Mouse (Mus musculus): ENCODE measurements at regions not wholly inside any gene's neighbourhood (a gene's known extent, or its start where the extent isn't known, plus 50 kb on each side); places are given as distances from the start of the nearest gene placed in this dataset.

GRCm38 (mm10) chr14:87612871-87613270, 196.4 kb downstream of the Tdrd3 start:
- ATAC-seq = no peak
- WGBS = 76% methylated on average over 4 of the region's 4 CpGs
- no peak for TF ChIP-seq CTCF (IDR thresholded peaks at IDR 0.05; ENCODE audit: low read depth)
- H3K9me3 ChIP-seq (ENCODE audit: low read length) = no peaks in the 10 kb centered on the region
- no peaks in the 10 kb centered on the region for H3K4me1 ChIP-seq (ENCODE audit: insufficient read depth)
- no peak overlapping the region for H3K4me2 ChIP-seq (ENCODE audit: low read depth)
- H3K27ac ChIP-seq (ENCODE audit: low read depth, low read length) = no peak overlapping the region
- no peaks in the 10 kb centered on the region for H3K27me3 ChIP-seq (ENCODE audit: insufficient read depth, low read length)
- H3K9ac ChIP-seq = no peak overlapping the region
- no peak overlapping the region for H3K4me3 ChIP-seq (ENCODE audit: low read depth, low read length)
- DNase-seq = no peak
- no peaks in the 10 kb centered on the region for H3K36me3 ChIP-seq (ENCODE audit: insufficient read depth)

- WGBS = 27% methylated on average over 5 of the region's 5 CpGs
- DNase-seq = peak; percentile 18
Observed at GRCm38 (mm10) chr14:87619368-87620035, 203.1 kb downstream of the Tdrd3 start.

GRCm38 (mm10) chr14:87631078-87631813, 214.8 kb downstream of the Tdrd3 start:
- no peak for TF ChIP-seq CTCF (IDR thresholded peaks at IDR 0.05; ENCODE audit: low read depth)
- Histone ChIP-seq H3K4me3 (ENCODE audit: low read depth, low read length) (no peak overlapping the region), H3K27ac (ENCODE audit: low read depth, low read length) (no peak overlapping the region), H3K27me3 (ENCODE audit: insufficient read depth, low read length) (no peaks in the 10 kb centered on the region), H3K36me3 (ENCODE audit: insufficient read depth) (no peaks in the 10 kb centered on the region), H3K9ac (no peak overlapping the region), H3K9me3 (ENCODE audit: low read length) (no peaks in the 10 kb centered on the region), H3K4me2 (ENCODE audit: low read depth) (no peak overlapping the region), H3K4me1 (ENCODE audit: insufficient read depth) (no peaks in the 10 kb centered on the region)
- ATAC-seq (no peak), DNase-seq (no peak)
- WGBS = 62% methylated on average over 7 of the region's 7 CpGs

More at GRCm38 (mm10) chr14:87619368-87620035, 203.1 kb downstream of the Tdrd3 start:
- Histone ChIP-seq H3K27me3 (ENCODE audit: insufficient read depth, low read length) (no peaks in the 10 kb centered on the region), H3K36me3 (ENCODE audit: insufficient read depth) (no peaks in the 10 kb centered on the region), H3K9ac (no peak overlapping the region), H3K9me3 (ENCODE audit: low read length) (no peaks in the 10 kb centered on the region), H3K4me3 (ENCODE audit: low read depth, low read length) (no peak overlapping the region), H3K27ac (ENCODE audit: low read depth, low read length) (no peak overlapping the region), H3K4me2 (ENCODE audit: low read depth) (no peak overlapping the region), H3K4me1 (ENCODE audit: insufficient read depth) (no peaks in the 10 kb centered on the region)
- peak; percentile 34 for TF ChIP-seq CTCF (IDR thresholded peaks at IDR 0.05; ENCODE audit: low read depth)
- ATAC-seq = no peak

DNA sequence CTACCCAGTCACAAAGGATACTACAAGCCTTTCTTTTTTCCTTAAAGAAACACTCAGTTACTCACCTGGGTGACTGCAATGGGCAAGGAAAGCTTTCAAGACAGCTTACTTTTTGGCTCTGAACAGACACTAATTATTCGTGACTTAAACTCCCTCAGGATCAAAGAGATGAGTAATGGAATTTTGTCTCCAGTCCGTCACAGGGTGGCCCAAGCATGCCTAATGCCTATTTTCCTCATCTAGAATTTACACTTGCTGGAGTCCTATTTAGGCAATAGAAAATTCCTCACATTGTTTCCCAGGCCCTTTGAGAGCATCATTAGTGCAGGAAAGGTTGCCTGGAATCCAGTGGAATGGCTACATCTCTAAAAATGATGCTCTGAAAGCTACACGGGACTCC, 218.2 kb downstream of the Tdrd3 start:
- Histone ChIP-seq H3K9me3 (ENCODE audit: low read length) (no peaks in the 10 kb centered on the region), H3K4me3 (ENCODE audit: low read depth, low read length) (no peak overlapping the region), H3K4me2 (ENCODE audit: low read depth) (no peak overlapping the region), H3K36me3 (ENCODE audit: insufficient read depth) (no peaks in the 10 kb centered on the region), H3K27me3 (ENCODE audit: insufficient read depth, low read length) (no peaks in the 10 kb centered on the region), H3K9ac (no peak overlapping the region), H3K4me1 (ENCODE audit: insufficient read depth) (no peaks in the 10 kb centered on the region), H3K27ac (ENCODE audit: low read depth, low read length) (no peak overlapping the region)
- TF ChIP-seq CTCF (IDR thresholded peaks at IDR 0.05; ENCODE audit: low read depth) = no peak
- no peak for DNase-seq
- 32% methylated on average over 3 of the region's 3 CpGs for WGBS
- no peak for ATAC-seq

DNA sequence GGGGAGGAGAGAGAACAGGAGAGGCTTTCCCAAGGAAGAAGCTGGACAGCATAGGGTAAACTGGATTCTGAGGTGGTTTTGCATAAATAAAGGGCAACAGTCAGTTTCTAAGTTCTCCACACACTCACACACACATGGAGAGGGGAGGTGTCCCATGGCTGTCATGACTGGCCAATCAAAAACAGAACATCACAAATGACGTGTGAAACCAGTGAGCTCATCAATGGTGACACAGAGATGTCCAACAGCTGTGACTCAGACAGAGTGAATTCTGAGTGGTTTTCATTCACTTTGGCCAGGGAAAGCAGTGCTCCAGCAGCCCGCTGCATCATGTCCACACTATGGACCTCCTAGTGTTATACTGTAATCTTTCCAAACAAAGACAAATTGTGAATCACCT, 220.7 kb downstream of the Tdrd3 start:
- Histone ChIP-seq H3K9me3 (ENCODE audit: low read length) (no peaks in the 10 kb centered on the region), H3K27ac (ENCODE audit: low read depth, low read length) (no peak overlapping the region), H3K9ac (no peak overlapping the region), H3K4me3 (ENCODE audit: low read depth, low read length) (no peak overlapping the region), H3K36me3 (ENCODE audit: insufficient read depth) (no peaks in the 10 kb centered on the region), H3K4me2 (ENCODE audit: low read depth) (no peak overlapping the region), H3K27me3 (ENCODE audit: insufficient read depth, low read length) (no peaks in the 10 kb centered on the region), H3K4me1 (ENCODE audit: insufficient read depth) (no peaks in the 10 kb centered on the region)
- no peak for DNase-seq
- WGBS = 87% methylated on average over 2 of the region's 2 CpGs
- no peak for ATAC-seq
- no peak for TF ChIP-seq CTCF (IDR thresholded peaks at IDR 0.05; ENCODE audit: low read depth)

- no peaks in the 10 kb centered on the region for H3K4me1 ChIP-seq (ENCODE audit: insufficient read depth)
- ATAC-seq (no peak), DNase-seq (no peak)
- no peak overlapping the region for H3K4me2 ChIP-seq (ENCODE audit: low read depth)
- WGBS = 82% methylated on average over 2 of the region's 2 CpGs
- H3K27ac ChIP-seq (ENCODE audit: low read depth, low read length) = no peak overlapping the region
- no peaks in the 10 kb centered on the region for H3K9me3 ChIP-seq (ENCODE audit: low read length)
- H3K4me3 ChIP-seq (ENCODE audit: low read depth, low read length) = no peak overlapping the region
- no peak overlapping the region for H3K9ac ChIP-seq
- TF ChIP-seq CTCF (IDR thresholded peaks at IDR 0.05; ENCODE audit: low read depth) = no peak
- H3K27me3 ChIP-seq (ENCODE audit: insufficient read depth, low read length) = no peaks in the 10 kb centered on the region
- H3K36me3 ChIP-seq (ENCODE audit: insufficient read depth) = no peaks in the 10 kb centered on the region
Observed at GRCm38 (mm10) chr14:87667910-87668309, 251.5 kb downstream of the Tdrd3 start.

DNA sequence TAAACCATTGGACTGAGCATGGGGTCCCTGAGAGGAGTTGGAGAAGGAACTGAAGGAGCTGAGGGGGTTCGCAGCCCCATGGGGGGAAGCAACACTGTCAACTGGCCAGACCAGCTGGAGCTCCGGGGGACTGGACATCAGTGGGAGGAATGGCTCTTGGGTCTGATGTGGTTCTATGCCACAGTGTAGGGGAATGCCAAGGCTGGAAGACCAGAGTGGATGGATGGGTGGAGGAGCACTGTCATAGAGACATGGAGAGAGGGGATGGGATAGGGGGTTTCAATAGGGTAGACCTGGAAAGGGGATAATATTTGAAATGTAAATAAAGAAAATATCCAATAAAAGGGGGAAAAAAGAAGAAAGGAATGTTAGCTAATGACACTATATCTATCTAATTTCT, 253.1 kb downstream of the Tdrd3 start:
- WGBS = 96% methylated on average over 2 of the region's 2 CpGs
- Histone ChIP-seq H3K9ac (no peak overlapping the region), H3K4me3 (ENCODE audit: low read depth, low read length) (no peak overlapping the region), H3K9me3 (ENCODE audit: low read length) (no peaks in the 10 kb centered on the region), H3K27me3 (ENCODE audit: insufficient read depth, low read length) (no peaks in the 10 kb centered on the region), H3K4me2 (ENCODE audit: low read depth) (no peak overlapping the region), H3K36me3 (ENCODE audit: insufficient read depth) (no peaks in the 10 kb centered on the region), H3K27ac (ENCODE audit: low read depth, low read length) (no peak overlapping the region), H3K4me1 (ENCODE audit: insufficient read depth) (no peaks in the 10 kb centered on the region)
- DNase-seq (no peak), ATAC-seq (no peak)
- TF ChIP-seq CTCF (IDR thresholded peaks at IDR 0.05; ENCODE audit: low read depth) = no peak

Data from forebrain, postnatal 0 days (tissue).